Mouse (Mus musculus) lung, postnatal 0 days (tissue): Measurements from ENCODE around the gene Sdk1. TPM values are rescaled to one million over a fixed set of nuclear protein-coding genes. Genes with fewer than 3 reads are reported as not detected.
A peak's percentile ranks its signal among the peaks of the same experiment; 100 is the strongest.

Experiments
- ATAC-seq: fragments of 200-750 bp; cut with Nextera tagmentation; 2 replicates; pipeline ENCODE4 v1.8.0; 2017; ENCODE audit warnings: moderate library complexity
- DNase-seq: peaks from one replicate; pipeline ENCODE4 v3.0.0-alpha.2; 2016; ENCODE audit warnings: low spot score
- H3K27ac ChIP-seq: fragments of 300-500 bp; sonication (generic); 2 replicates; pipeline ENCODE4 v1.5.1; 2014; ENCODE audit warnings: antibody characterized with exemption, mild to moderate bottlenecking, low read length, mixed read lengths
- H3K27me3 ChIP-seq: fragments of 300-500 bp; sonication (generic); replicated peaks from 2 replicates; pipeline ENCODE4 v1.6.1; 2014; ENCODE audit warnings: low read length, mixed read lengths; ENCODE audit not compliant: insufficient read depth
- H3K36me3 ChIP-seq: fragments of 300-500 bp; sonication (generic); 2 replicates; pipeline ENCODE4 v1.6.1; 2014; ENCODE audit warnings: low read length, mixed read lengths; ENCODE audit not compliant: insufficient read depth
- H3K4me1 ChIP-seq: fragments of 300-500 bp; sonication (generic); 2 replicates; pipeline ENCODE4 v1.6.1; 2014; ENCODE audit warnings: antibody characterized with exemption, low read depth, low read length, mixed read lengths; ENCODE audit not compliant: insufficient read depth
- H3K4me2 ChIP-seq: fragments of 300-500 bp; sonication (generic); replicated peaks from 2 replicates; pipeline ENCODE4 v1.6.1; 2014; ENCODE audit warnings: low read depth, mild to moderate bottlenecking, low read length, moderate library complexity, mixed read lengths
- H3K4me3 ChIP-seq: fragments of 300-500 bp; sonication (generic); 2 replicates; pipeline ENCODE4 v1.5.1; 2014; ENCODE audit warnings: low read depth, low read length
- H3K9ac ChIP-seq: fragments of 300-500 bp; sonication (generic); replicated peaks from 2 replicates; pipeline ENCODE4 v1.6.1; 2014; ENCODE audit warnings: low read depth, mild to moderate bottlenecking
- H3K9me3 ChIP-seq: fragments of 300-500 bp; sonication (generic); 2 replicates; pipeline ENCODE4 v1.6.1; 2016; ENCODE audit warnings: low read length, mixed read lengths
- CTCF ChIP-seq: IDR thresholded peaks from 2 replicates; pipeline ENCODE4 v1.5.1; 2016; ENCODE audit warnings: antibody characterized with exemption, mild to moderate bottlenecking
- EP300 ChIP-seq: IDR thresholded peaks from 2 replicates; pipeline ENCODE4 v1.6.1; 2016; ENCODE audit warnings: antibody characterized with exemption, mild to moderate bottlenecking, control low read depth
- WGBS: fragments of 180-500 bp; shearing (Covaris S2); extraction: QIAGEN DNeasy Blood & Tissue Kit; methylation state at CpG from one replicate; pipeline ENCODE4 v1.1.7; 2014; 5-methylcytosine and 5-hydroxymethylcytosine counted together
- polyA plus RNA-seq: library from polyadenylated mRNA; unstranded; fragments of >200 nt; fragmentation: Nextera tagmentation; extraction: Ambion mirVana; gene quantifications from 2 replicates; pipeline ENCODE4 v1.2.1, GENCODE M21; 2015

Gene Sdk1
- polyA plus RNA-seq, 1 experiment from 2014 or later = 0.19 TPM

DNA sequence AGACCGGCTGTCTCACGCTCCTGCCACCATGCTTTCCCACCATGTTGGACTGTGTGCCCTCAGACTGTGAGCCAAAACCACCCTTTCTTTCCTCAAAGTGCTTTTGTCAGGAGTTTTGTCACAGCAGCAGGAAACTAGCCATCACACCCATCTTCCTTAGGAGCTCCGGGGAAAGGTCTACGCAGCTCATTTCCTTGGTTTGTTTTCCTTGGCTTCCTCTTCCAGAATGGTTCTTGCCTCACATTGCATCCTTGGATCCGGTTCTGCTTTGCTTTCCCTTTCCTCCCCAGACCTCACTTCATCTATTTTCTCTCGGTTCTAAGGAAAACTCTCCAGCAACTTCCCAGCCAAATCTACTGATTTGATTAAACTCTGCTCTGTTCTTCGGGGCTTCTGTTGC lies 658.5 kb downstream of the Sdk1 start:
- TF ChIP-seq EP300 = no peak
- no peak for TF ChIP-seq CTCF
- WGBS = 67% methylated on average over 7 of the region's 7 CpGs
- Histone ChIP-seq H3K36me3 (no peaks in the 10 kb centered on the region), H3K27me3 (no peaks in the 10 kb centered on the region), H3K27ac (no peak overlapping the region), H3K9ac (no peak overlapping the region), H3K9me3 (no peaks in the 10 kb centered on the region), H3K4me2 (no peak overlapping the region), H3K4me1 (no peaks in the 10 kb centered on the region), H3K4me3 (no peak overlapping the region)
- DNase-seq = no peak
- ATAC-seq = no peak

- WGBS = 36% methylated on average over 16 of the region's 16 CpGs
- Histone ChIP-seq H3K4me3 (no peak overlapping the region), H3K36me3 (no peaks in the 10 kb centered on the region), H3K4me2 (no peak overlapping the region), H3K27me3 (no peaks in the 10 kb centered on the region), H3K4me1 (no peaks in the 10 kb centered on the region), H3K27ac (no peak overlapping the region), H3K9me3 (no peaks in the 10 kb centered on the region), H3K9ac (no peak overlapping the region)
- DNase-seq (peak; percentile 12), ATAC-seq (peak; percentile 53)
- no peak for TF ChIP-seq CTCF
- TF ChIP-seq EP300 = no peak
These were observed 661.4 kb downstream of the Sdk1 start for GRCm38 (mm10) chr5:141902544-141903250.

DNA sequence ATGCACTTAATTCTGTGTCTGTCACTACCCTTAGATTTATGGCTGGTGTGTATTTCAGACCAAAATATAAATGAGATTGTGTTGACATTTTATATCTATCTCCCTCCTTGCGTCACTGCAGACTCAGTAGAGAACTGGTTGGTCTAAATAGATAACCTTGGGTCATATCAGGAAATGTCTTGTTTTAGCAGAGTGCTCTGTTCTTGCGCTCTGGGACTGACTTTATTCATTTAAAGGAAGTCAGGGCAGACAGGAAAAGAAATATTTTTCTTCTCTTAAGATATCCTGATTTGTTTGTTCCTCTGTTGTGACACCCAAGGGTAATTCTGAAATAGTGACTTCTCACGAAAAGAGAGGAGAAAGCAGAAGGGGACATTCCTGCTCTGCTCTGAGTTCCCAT lies 669.2 kb downstream of the Sdk1 start:
- 43% methylated on average over 3 of the region's 3 CpGs for WGBS
- H3K9me3 ChIP-seq = no peaks in the 10 kb centered on the region
- H3K4me3 ChIP-seq = no peak overlapping the region
- ATAC-seq = no peak
- H3K27me3 ChIP-seq = no peaks in the 10 kb centered on the region
- H3K27ac ChIP-seq = no peak overlapping the region
- H3K9ac ChIP-seq = no peak overlapping the region
- no peak for TF ChIP-seq CTCF
- no peak for TF ChIP-seq EP300
- no peaks in the 10 kb centered on the region for H3K4me1 ChIP-seq
- H3K36me3 ChIP-seq = no peaks in the 10 kb centered on the region
- no peak for DNase-seq
- H3K4me2 ChIP-seq = no peak overlapping the region

DNA sequence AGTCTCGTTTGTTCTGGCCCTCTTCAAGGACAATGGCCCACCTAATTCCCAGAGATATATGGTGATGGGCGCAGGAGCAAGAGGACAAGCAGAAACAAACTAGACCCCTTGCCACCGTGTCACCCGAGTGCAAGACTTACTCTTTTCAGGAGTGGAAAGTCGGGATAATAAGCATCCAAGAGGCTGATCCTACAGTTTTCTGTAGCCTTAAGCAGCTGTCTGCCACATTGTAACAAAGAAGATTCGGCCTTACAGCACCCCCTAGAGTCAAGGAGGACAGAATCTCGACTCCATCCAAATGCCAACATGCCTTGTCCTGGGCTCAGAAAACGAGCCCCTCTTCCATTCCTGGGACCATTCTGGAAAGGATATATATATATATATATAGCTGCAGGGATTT lies 669.6 kb downstream of the Sdk1 start:
- no peaks in the 10 kb centered on the region for H3K4me1 ChIP-seq
- H3K9ac ChIP-seq = no peak overlapping the region
- no peak overlapping the region for H3K27ac ChIP-seq
- H3K9me3 ChIP-seq = no peaks in the 10 kb centered on the region
- DNase-seq (no peak), ATAC-seq (no peak)
- no peak overlapping the region for H3K4me2 ChIP-seq
- TF ChIP-seq EP300 (no peak), CTCF (peak; percentile 40)
- H3K4me3 ChIP-seq = no peak overlapping the region
- no peaks in the 10 kb centered on the region for H3K27me3 ChIP-seq
- H3K36me3 ChIP-seq = no peaks in the 10 kb centered on the region
- 56% methylated on average over 8 of the region's 8 CpGs for WGBS

GRCm38 (mm10) chr5:141912881-141913280 lies 671.6 kb downstream of the Sdk1 start:
- no peaks in the 10 kb centered on the region for H3K4me1 ChIP-seq
- ATAC-seq = no peak
- 64% methylated on average over 7 of the region's 7 CpGs for WGBS
- H3K27me3 ChIP-seq = no peaks in the 10 kb centered on the region
- H3K9ac ChIP-seq = no peak overlapping the region
- no peak overlapping the region for H3K27ac ChIP-seq
- H3K36me3 ChIP-seq = no peaks in the 10 kb centered on the region
- DNase-seq = no peak
- no peak overlapping the region for H3K4me2 ChIP-seq
- H3K9me3 ChIP-seq = no peaks in the 10 kb centered on the region
- no peak overlapping the region for H3K4me3 ChIP-seq
- TF ChIP-seq EP300 = no peak
- no peak for TF ChIP-seq CTCF

GRCm38 (mm10) chr5:141916954-141917353 lies 675.7 kb downstream of the Sdk1 start:
- no peaks in the 10 kb centered on the region for H3K27me3 ChIP-seq
- no peak overlapping the region for H3K9ac ChIP-seq
- H3K27ac ChIP-seq = no peak overlapping the region
- no peak for TF ChIP-seq CTCF
- TF ChIP-seq EP300 = no peak
- no peak overlapping the region for H3K4me2 ChIP-seq
- no peaks in the 10 kb centered on the region for H3K4me1 ChIP-seq
- no peaks in the 10 kb centered on the region for H3K9me3 ChIP-seq
- 34% methylated on average over 2 of the region's 2 CpGs for WGBS
- H3K36me3 ChIP-seq = no peaks in the 10 kb centered on the region
- no peak overlapping the region for H3K4me3 ChIP-seq
- ATAC-seq = peak; percentile 44
- peak; percentile 51 for DNase-seq

- no peak for TF ChIP-seq CTCF
- no peak for TF ChIP-seq EP300
- Histone ChIP-seq H3K9me3 (no peaks in the 10 kb centered on the region), H3K4me2 (no peak overlapping the region), H3K27ac (no peak overlapping the region), H3K36me3 (no peaks in the 10 kb centered on the region), H3K9ac (no peak overlapping the region), H3K4me1 (no peaks in the 10 kb centered on the region), H3K4me3 (no peak overlapping the region), H3K27me3 (no peaks in the 10 kb centered on the region)
- no peak for DNase-seq
- no peak for ATAC-seq
- 64% methylated on average over 9 of the region's 9 CpGs for WGBS
These were observed 697.7 kb downstream of the Sdk1 start for GRCm38 (mm10) chr5:141939000-141939399.
